Mouse (Mus musculus): Measurements from ENCODE around the gene Dclre1b. TPM values are rescaled to one million over a fixed set of nuclear protein-coding genes. Genes with fewer than 3 reads are reported as not detected.
"Not testable (repeated sequence)": the region's sequence is repeated elsewhere in the genome, so short reads cannot be mapped to it uniquely, and the experiment has no call there.

The Dclre1b gene
- total RNA-seq, 2 experiments from 2014 or later: 5.5 to 7.2 TPM

DNA sequence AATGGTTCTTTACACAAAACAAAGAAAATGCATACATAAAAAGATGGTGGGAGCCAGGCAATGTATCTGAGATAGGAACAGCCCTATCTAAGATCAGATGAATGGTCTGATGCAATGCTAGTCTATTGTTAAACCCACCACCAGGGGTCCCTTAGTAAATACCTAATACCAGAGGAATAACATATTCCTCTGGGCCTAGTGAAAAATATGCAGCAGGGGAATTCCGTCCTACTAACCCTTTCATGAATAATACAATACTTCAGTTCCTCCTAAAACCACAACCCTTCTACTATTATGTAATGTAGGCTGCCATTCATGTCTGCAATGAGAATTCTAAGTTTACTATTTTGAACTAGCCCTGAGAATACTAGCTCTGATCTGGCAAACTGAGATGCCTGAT, 21.4 kb upstream of the Dclre1b start:
- DNase-seq (ENCODE audit: low spot score in 2 of 2); intact Hi-C loops (cut with DNase I): not testable (repeated sequence)

- intact Hi-C loops (cut with DNase I): no loop called here
- DNase-seq (ENCODE audit: low spot score in 2 of 2): no peak
Measured at GRCm38 (mm10) chr3:103829036-103829435, 19.8 kb upstream of the Dclre1b start.

DNA sequence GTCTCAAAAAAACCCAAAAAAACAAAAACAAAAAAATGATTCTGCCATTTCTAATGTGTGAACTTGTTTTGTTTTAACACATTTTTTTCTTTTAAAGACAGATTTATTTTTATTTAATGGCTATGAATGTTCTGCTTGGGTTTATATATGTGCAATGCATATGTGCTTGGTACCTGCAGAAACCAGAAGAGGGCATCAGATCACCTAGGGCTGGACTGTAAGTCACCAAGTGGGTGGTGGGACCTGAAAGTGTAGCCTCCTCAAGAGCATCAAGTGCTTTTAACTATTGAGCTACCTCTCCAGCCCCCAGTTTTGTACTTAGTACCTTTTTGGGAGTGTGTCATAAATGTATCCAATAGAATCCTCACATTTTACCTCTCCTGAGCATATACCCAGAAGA, 18.3 kb upstream of the Dclre1b start:
- intact Hi-C loops (cut with DNase I): no loop called here
- no peak for DNase-seq (ENCODE audit: low spot score in 2 of 2)

GRCm38 (mm10) chr3:103810967-103811366, 1.7 kb upstream of the Dclre1b start:
- intact Hi-C loops (cut with DNase I): no loop called here

GRCm38 (mm10) chr3:103809799-103810150, 531 bp upstream of the Dclre1b start:
- DNase-seq (ENCODE audit: low spot score in 2 of 2): no peak
- intact Hi-C loops (cut with DNase I): loop anchor here (1.0 kb wide), 1 partner anchor 18 kb away; the partner anchor contains the start of gene Hipk1

More at GRCm38 (mm10) chr3:103810967-103811366, 1.7 kb upstream of the Dclre1b start:
- no peak for DNase-seq (ENCODE audit: low spot score in 2 of 2)

DNA sequence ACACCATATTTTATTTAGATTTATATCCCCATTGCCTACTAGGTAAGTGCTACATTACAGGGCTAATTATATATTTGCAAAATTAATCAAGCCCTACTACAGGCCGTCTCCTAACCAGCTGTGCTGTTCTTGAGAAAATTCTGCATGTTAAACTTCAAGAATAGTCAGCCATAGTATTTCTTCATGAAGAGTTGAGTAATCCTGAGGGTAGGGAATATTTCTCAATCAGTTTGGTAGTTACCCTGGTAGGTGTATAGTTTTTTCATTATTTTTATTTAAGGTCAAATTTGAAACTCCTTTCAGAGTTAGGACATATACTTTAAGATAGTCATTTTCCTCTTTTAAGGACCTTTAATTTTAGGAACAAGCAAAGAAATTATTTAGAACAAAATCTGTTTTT, 3.6 kb downstream of the Dclre1b start:
- intact Hi-C loops (cut with DNase I): no loop called here
- no peak for DNase-seq (ENCODE audit: low spot score in 2 of 2)

- no peak for DNase-seq (ENCODE audit: low spot score in 2 of 2)
- intact Hi-C loops (cut with DNase I): no loop called here
Measured at GRCm38 (mm10) chr3:103802861-103803260, 6.4 kb downstream of the Dclre1b start.

DNA sequence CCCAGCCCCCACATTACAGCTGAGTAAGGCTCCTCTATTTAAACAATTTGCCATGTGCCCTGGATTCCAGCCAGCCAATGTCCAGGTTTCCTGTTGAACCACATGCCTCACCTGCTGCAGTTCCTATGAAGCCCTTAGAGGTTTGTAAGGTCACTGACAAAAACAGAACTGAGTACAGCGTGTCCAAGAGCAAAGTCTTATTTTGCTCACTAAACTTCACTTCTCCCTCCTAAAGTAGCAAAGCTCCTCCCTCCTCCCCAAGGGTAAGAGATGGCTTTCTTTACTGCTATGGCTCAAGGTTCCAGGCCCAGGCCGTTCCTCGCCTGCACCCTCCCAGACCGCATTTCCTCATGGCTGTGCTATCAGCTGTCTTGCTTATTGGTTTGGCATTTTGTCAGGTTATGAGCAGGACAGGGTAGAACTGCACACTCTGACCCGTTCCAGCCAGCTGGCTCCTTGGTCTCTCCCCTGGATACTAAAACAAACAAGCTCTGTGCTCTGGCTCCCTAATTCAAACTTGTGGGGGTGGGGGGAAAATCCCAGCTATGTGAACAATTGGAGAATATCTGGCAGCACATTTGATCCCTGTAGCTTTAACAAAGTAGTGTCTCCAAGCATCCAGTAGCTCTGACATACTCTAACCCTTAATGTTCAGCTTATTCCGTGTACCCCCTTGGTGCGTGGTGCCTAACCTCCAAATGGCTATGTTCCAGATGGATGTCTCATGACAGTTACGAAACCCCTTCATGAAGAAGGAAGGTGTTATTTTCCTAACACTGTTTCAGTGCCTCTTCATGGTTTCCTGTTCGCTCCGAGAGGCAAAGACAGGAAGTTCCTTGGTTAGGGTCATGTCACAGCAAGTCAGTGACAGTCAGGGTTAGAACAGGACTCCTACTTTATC, 7.4 kb downstream of the Dclre1b start:
- intact Hi-C loops (cut with DNase I): no loop called here
- DNase-seq (ENCODE audit: low spot score in 2 of 2): peak; percentile 54 to 80

- DNase-seq (ENCODE audit: low spot score in 2 of 2): no peak
- intact Hi-C loops (cut with DNase I): no loop called here
Measured at GRCm38 (mm10) chr3:103799507-103799906, 9.7 kb downstream of the Dclre1b start.

- no peak for DNase-seq (ENCODE audit: low spot score in 2 of 2)
- intact Hi-C loops (cut with DNase I): no loop called here
Measured at GRCm38 (mm10) chr3:103796389-103796788, 12.9 kb downstream of the Dclre1b start.

GRCm38 (mm10) chr3:103792566-103792965, 16.7 kb downstream of the Dclre1b start:
- no peak for DNase-seq (ENCODE audit: low spot score in 2 of 2)
- intact Hi-C loops (cut with DNase I): no loop called here

- DNase-seq (ENCODE audit: low spot score in 2 of 2); intact Hi-C loops (cut with DNase I): not testable (repeated sequence)
Measured at GRCm38 (mm10) chr3:103792111-103792406, 17.2 kb downstream of the Dclre1b start.

DNA sequence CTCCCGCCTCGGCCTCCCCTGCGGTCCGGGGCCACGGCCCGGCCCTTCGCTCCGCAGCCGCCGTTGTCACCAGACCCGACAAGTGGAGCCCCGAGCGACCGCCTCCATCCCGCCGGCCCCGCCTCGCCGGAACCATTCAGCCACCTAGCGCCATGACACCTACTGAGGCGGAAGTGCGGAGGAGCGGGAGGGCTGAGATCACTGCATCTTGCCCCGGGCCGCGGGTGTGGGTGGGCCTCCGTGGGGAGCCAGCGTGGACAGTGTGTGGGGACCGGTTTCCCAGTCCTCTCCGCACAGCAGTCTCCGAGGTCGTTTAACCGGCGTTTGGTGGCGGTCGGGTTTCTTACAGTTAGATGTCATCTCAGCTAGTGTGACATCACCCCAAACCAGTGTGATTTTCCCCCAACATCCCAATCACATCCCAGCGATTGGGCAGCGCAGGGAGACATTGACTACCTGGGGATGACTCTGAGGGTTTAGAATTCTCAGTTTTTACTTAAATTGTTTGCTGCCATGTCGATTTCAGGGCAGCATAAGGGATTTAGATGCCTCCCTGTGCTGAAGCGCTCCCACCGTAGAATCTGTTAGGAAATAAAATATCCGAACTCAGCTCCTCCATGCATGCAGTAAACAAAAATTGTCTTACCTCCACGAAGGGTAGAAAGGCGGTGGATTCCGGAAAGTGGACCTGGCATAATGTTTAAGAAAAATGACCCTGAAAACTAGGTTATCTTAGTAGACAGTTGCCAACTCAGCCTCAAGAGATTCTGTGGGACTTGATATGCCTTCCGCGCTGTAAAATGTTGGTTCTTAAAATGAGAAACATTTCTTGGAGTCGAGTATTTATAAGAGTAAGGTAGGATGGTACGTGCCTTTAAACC, 17.8 kb downstream of the Dclre1b start, which contains the start of gene Hipk1:
Gene Hipk1 (minus strand): TSS at position 334 of the 881 bp plus-strand sequence.
- intact Hi-C loops (cut with DNase I): loop anchor here (1.0 kb wide), 1 partner anchor 18 kb away; the partner anchor contains the start of genes Ap4b1, Dclre1b and Gm43064
- DNase-seq (ENCODE audit: low spot score in 2 of 2): peak; percentile 93 to 94

DNA sequence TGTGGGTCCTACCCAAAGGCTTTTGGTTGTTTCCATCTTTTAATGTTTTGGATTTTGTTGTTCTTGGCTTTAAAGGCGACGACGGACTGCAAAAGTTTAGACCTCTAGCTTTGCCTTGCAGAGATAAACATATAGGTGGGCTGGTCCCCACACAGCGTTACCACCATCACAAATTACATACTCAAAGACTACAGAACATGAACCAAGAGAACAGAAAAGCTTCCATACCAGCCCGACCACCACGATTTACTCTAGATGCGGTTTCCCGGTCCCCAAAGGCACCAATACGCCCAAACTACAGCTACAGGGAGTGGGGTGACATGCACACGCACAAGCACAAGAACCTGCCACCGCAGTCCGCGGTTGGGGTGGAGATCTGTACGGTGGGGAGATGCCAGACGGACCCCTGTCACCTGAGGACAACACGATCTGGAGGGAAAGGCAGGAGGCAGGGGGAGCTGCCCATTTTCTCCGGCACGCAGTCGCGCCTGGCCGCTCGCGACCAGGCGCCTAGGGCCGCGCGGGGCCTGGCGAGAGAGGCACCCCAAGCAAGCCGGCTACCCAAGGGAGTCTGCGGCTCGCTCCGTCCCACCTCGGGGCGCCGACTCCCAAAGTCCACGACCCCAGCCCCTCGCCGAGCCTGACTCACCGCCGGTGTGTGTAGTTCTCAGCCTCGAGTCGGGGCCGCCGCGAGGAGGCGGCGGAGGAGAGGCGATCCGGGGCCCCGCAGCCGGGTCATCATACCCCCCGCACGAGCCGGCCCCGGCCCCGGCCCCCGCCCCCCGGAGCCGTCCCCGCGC, 18.7 kb downstream of the Dclre1b start:
- intact Hi-C loops (cut with DNase I): loop anchor here (1.0 kb wide), 1 partner anchor 19 kb away; the partner anchor contains the start of genes Ap4b1, Dclre1b and Gm43064
- peak in 1 of 2 experiments; percentile 24 for DNase-seq (ENCODE audit: low spot score in 2 of 2)

- DNase-seq (ENCODE audit: low spot score in 2 of 2): peak in 1 of 2 experiments; percentile 26
- intact Hi-C loops (cut with DNase I): no loop called here
Measured at GRCm38 (mm10) chr3:103789891-103790345, 19.3 kb downstream of the Dclre1b start.

DNA sequence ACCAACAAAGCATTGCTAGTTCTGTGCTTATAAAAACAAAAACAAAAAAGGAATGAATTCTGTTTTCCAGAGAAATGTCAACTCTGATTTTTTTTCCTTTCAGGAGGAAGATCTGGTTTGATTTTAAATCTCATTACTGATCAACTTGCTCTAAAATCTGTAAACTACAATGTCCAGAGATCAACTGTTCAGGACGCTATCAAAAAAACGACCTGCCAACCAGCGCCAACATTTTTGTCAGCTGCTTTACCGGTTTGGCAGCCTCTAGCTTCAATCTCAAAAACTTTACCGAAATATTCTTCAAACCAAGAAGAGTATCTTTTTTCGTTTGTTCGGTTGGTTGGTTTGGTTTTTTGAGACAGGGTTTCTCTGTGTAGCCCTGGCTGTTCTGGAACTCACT, 20.1 kb downstream of the Dclre1b start:
- DNase-seq (ENCODE audit: low spot score in 2 of 2): no peak
- intact Hi-C loops (cut with DNase I): no loop called here

DNA sequence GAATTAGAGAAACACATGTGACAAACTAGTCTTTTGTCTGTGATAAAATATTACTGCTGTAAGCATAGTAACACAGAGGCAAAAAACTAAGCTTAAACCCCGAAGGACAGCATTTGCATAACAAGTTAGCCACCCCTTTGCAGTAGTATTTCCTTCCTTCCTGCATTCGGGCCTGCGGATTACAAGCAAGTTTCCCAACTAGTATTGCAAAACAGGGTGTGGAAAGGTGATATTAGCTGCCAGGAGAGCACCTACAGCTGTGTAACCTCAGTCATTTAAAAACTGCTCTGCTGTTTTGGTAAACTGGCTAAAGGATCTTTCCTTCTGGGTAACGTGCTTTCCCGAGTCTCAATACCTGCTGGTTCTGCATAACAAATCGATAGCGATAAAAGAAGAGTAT, 22.0 kb downstream of the Dclre1b start:
- intact Hi-C loops (cut with DNase I): no loop called here
- DNase-seq (ENCODE audit: low spot score in 2 of 2): no peak

DNA sequence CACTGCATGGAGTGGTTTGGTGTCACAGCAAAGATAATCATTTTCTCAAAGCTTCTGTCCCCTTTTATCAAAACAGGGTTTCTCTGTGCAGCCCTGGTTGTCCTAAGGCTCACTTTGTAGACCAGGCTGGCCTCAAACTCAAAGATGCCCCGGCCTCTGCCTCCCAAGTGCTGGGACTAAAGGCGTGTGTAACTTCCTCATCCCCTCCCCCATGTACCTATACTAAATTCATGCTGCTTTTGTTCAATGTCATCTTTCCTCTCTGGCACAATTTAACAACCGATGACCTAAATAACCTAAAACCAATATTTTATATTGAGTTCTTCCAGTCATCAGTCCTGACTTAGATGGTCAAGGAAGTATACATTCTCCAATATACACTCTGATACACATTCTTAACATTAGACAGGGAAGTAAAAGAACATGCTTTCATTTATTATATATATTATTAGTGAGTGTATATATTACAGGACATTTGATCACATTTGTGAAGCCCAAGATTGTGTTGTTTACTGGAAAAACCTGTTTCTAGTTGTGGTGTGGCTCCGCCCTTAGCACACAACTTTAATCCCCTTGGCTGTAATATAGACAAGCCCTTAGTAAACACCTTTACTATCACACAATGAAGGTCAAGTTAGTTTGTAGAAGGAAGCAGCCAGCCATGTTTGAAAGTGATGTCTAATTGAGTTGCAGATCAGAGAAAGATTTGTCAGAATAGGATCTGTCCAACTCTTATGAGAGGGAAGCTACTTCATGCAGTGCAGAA, 26.2 kb downstream of the Dclre1b start:
- no peak for DNase-seq (ENCODE audit: low spot score in 2 of 2)
- intact Hi-C loops (cut with DNase I): no loop called here

DNA sequence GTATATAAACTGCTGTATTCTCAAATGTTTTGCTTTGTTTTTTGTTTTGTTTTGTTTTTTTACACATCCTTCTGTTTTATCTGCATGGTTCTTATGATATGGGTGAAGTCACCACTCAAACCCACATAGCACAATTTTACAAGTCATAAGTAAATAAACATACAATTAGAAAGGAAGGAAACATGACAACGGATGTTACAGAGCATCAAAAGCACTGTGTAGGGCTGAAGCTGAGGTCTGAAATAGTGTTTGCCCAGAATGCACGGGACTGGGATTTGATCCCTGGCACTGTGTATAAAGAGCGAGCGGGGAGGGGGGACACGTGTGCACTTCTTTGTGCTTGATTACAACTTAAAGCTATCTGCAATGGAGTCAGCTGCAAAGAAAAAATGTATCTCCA, 28.5 kb downstream of the Dclre1b start:
- intact Hi-C loops (cut with DNase I): no loop called here
- DNase-seq (ENCODE audit: low spot score in 2 of 2): no peak

Data from left cerebral cortex, postnatal 14 days (tissue).